Mouse (Mus musculus) ES-CJ7 (cell line): Measurements from ENCODE around the gene Acvrl1.

Source experiments
- DNase-seq: peaks from one replicate; pipeline ENCODE4 v3.0.0; 2011; ENCODE audit warnings: low read depth, low spot score

Gene Acvrl1

DNA sequence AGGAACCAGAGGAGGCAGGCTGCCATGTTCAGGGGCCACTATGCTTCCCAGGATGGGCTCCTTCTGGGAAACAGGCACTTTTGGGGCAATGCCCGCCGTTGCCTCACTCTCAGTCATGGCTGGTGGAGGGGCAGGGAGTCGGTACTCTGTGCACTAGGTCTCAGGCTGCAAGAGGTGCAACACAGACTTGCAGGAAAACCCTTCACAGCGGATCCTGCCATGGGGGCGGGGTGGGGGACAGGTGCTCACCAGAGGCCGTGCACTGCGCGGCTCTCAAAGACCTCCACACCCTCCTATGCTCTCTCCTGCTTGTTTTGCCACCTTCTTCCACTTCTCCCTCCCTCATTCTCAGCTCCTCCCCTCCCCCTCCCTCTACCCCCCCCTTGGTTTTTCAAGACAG is 14.3 kb downstream of the Acvrl1 start:
- no peak for DNase-seq

DNA sequence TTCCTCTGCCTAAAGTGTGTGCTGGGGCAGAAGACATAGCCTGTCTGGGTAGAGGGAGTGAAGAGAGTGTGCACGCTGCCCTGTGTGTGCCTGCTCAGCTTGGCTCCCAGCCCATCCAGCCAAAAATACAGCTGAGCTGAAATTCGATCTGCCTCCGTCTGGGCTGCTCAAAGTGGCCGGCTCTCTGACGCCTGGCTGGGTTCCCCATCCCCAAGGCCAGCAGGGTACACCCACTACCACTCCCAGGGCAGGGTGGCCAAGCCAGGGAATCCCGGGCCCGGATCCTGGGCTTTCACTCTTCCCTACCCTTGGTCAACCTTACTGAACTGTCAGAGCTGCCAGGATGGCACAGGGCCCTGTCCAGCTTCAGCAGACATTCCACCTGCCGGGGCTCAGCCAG is 15.2 kb downstream of the Acvrl1 start:
- no peak for DNase-seq

DNA sequence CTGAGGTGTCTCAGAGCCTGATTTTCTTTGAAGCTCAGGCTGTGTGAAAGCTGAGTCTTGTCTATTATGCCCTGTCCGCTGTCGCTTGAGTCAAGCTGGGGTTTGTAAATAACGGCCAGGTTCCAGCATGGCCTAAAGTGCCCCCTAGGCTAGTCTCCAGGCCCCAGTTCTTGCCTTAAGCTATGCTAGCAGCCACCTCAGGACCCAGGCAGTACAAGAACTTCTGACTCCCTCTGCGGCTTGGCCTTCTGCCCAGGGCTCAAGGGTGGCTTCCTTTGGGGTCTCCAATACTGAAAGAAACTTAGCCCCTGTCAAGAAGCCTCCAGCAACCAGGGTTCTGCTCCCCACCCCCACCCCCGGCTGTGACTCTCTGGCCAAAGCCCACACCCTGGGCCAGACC is 15.9 kb downstream of the Acvrl1 start:
- no peak for DNase-seq

DNA sequence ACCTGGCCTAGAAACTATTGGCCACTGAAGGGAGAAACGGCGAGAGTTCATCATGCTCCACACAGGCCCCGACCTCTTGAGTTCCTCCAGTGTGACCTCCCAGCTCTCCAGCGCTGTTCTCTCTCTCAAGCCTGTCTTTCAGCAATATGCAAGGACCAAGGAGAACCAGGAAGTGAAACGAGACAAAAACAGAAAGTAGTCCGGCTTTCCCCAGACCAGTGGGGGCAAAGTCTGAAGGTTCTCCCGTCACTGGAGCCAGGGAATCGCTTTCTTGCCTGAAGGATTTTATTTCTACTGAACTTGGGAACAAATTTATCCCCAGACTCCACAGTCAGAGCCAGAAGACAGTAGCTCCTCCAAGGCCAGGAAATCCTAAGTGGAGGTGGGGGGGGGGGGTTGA is 16.5 kb downstream of the Acvrl1 start:
- DNase-seq: no peak

DNA sequence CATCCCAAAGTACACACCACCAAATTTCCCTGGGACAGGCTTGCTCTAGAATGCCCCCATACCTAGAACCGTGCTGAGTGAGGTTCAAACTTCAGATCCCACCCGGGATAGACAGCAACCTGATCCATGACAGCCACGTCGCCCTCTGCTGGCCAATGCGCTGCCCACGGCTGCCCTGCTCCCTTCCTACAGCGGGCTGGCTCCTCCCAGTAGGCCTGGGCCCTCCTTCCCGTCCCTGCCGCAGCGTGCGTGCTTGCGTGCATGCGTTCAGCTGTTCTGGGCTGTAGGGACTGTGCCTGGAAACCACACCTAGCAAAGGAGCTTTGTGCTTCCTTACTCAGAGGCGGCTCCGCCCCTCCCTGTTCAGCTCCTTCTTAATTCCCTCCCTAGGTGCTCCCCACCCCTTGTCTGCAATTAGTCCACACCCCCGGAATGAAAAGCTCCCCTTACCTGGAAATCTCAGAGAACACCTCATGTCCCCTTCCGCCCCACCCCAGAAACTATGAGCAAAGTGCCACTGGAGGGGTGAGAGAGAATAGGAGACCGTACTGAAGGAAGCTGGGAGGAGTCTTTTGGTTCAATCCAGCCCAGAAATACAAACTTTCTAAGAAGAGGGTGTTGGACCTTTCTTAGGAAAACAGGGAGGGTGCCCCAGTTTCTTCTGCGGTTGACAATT is 17.2 kb downstream of the Acvrl1 start:
- DNase-seq: peak; percentile 96

DNA sequence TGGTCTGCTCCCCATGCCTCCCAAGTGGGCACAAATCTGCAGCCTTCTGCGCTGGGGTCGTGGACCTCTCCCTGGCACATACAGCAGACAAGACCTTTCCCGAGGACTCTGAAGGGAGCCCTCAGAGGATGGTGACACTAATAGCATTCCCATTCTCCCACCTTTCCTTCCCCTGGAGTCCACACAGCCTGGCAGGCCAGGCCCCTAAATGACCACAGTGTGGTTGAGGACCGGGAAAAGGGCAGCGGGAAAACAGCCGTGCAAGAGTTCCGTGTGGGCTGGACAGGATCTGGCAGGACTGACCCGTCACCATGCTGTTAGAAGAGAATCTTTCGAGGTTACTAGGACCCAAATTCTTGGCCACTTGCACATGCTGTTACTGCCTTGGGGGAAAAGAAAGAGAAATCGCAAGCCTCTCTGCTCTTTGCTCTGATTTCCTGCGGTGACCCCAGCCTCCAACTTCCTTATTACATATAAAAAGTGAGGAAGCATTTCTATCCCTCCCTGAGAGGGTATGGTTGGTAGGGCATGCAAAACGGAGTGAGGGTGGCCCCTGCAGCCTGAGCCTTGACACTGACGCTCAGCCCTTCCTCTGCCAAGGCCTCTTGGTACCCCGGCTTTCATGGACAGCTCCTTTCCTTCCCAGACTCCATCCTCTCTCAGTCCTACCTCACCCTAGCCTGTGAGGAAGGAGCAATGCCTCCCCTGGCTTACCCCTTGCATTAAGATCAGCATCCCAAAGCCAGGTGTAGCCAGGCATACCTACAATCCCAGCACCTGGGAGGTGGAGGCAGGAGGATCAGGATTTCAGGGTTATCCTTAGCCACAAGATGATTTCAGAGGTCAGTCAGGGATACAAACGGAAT is 18.0 kb downstream of the Acvrl1 start:
- DNase-seq: no peak

DNA sequence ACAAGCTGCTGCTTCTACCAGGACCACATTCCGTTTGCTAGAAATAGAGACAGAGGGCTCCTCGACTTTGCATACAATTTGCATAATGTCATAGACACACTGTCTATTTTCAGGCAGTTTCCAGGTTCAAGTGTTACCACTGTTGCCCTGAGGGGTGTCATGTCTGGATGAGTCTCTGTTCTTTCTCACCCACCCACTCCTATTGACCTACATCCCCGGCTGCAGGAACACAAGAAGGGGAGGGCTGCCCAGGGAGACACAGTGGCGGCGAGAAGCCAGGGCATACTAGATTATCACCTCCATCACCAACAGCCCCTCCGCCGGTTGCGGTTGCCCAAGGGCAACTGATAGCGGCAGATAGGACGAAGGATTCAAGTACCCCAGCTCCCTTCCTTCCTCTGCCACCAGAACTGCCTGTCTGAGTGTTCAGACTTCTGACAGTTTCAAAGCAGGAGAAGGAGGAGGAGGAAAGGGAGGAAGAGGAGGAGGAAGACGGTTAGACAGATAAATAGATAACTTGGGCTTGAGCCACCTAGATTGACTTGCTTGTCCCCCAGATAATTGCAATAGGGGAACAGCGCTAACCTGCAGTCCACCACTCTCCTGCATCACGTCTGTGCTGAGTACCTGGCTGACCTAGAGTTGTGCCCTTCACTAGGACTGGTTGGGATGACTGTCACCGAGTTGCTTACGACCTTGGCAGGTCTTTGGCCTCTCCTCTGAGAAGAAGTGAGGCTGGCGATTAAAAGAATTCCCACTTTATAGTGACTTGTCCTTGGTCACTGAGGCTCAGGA is 19.0 kb downstream of the Acvrl1 start:
- DNase-seq: no peak

DNA sequence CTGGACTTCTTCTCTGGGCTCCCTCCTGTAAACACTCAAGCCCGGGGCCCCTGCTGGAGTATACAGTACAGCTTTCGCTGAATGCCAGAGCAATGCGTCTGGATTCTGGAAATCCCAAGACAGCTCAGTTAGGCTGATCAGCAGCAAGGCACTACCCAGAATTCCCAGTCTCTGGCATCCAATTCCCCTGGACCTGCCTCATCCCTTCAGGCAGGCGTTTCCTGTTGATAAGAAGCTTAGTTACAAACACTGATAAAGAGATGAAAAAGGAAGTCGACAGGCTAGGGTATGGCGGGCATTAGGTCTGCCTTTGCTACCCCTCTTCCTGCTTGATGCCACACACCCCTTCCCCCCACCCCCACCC is 19.6 kb downstream of the Acvrl1 start:
- no peak for DNase-seq

DNA sequence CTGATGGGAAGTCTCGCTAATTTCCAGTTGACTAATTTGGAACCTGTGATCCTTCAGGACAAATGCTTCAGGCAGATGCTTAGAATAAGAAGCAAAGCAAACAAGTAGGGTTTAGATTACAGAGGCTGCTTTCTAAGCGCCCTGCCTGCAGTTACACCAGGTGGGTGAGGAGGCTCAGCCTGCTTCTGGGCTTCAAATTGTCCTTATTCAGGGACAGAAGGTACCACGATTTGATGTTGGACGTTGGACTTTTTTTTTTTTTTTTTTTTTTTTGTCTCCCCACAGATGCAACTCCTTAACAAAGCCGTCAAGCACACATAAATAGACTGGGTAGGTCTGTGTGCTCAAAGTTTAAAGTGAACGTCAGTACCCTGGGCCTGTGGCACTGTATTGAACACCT is 20.3 kb downstream of the Acvrl1 start:
- DNase-seq: peak; percentile 57

DNA sequence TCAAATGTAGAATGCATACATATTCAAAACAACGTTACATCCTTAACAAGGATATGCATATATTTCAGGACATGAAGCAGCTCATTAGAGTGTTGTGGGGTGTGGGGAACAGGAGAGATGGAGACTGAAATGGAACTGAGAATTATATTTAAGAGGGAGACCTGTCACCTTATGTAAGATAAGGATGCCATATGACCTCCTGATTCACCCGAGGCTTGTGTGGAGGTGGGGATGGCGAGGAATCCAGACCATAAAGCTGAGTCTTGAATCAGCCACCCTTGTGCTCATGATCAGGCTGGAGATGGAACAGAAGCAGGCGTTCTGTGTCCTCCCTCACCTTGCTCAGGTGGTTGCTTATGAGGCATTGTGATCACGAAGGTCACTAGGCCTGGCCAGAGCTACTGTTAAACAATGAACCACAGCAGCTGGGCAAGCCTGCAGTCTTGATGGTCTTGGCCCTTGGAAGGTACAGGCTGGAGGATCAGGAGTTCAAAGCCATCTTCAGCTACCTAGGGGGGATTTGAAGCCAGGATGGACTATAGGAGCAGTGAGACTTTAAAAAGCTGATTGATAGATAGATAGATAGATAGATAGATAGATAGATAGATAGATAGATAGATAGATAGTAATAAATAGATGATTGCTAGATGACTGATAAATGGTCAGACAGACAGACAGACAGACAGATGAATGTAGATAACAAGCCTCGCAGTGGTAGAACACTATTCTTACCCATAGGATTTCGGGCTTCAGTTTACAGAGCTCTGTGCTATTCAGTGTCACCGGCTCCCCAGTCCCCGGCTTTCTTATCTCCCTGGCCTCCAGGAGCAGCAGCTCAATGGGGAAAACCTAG is 23.3 kb downstream of the Acvrl1 start:
- no peak for DNase-seq

DNA sequence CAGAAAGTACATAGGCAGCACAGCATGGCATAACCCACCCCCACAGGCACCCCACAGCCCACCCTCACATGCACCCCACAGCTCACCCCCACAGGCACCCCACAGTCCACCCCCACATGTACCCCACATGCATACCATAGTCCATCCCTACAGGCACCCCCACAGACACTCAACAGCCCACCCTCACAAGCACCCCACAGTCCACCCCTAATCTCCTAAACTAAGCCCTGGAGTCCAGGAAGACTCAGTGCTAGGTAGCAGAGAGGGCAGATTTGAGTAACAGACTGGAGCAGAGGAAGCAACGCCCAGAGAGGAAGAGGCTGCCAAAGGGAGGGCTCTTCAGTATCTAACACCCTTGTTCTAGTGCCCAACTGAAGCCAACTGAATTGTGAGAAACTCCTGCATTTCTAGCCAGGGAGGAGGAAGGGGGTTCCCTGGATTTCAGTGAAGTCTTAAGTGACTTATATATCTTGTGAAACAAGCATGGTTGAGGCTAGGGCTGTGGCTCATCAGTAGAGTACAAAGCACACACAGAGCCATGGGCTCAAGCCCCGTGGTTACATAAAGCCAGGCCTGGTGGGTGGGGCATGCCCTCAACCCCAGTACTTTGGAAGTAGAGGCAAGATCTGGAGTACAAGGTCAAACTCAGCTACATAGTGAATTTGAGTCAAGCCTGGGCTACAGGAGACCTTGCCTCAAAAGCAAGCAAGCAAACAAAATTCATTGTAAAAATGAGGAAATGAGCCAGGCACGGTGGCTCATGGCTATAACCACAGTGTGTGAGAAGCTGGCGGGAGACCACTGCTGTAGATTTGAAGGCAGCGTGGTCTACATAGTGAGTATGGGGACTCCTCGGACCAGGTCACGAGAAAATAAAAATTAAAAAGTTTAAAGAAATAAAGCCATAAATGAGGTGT is 26.6 kb downstream of the Acvrl1 start:
- no peak for DNase-seq

DNA sequence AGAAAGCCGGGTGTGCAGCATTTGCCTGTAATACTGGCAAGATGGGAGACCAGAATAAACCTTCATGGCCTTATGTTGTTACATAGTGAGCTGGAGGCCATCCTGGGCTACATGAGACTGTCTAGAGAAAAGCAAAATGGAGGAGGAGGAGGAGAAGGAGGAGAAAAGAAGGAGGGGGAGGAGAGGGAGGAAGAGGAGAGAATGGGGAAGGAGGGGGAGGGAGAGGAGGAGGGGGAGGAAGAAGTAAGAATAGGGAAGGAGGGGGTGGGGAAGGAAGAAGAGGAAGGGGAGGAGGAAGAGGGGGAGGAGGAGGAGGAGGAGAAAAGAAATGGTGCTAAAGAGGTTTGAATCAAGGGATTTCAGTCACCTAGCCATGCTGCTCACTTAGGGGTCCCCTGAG is 31.8 kb downstream of the Acvrl1 start:
- DNase-seq: no peak

DNA sequence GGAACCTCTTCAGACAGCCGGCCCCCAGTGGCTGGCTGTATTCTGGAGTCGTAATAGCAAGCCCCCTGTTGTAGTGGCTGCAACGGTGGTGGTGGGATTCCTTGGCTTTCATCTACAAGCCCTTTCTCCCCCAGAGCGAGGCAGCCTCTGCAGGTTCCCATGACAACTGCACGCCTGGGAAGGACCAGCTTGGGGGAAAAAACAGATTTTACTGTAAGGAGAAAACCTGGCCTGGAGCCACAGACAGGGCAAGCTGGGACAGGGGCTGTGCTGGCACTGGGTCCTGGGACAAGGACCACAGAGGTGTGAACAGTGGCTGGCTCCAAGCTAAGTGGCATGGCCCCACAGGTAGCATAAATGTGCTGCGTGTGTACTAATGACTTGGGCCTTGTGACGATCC is 32.3 kb downstream of the Acvrl1 start:
- DNase-seq: no peak

DNA sequence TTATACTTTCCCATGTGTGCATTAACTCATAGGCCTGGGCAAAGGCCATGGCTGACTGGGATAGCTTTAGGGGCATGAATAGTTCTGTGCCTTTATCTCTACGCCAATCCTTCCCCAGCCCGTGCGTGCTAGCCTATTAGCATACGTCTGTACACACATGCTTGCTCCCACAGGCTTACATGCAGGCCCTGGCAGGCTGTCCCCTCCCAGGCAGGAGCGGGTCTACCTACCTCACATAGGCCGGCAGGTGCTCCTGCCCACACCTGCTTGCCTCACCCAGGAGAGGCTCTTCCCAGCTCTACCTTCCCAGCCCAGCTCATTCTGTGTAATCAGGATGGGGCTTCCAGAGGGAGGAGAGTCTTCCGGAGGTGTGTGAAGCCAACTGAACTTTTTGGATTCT is 33.2 kb downstream of the Acvrl1 start:
- no peak for DNase-seq

DNA sequence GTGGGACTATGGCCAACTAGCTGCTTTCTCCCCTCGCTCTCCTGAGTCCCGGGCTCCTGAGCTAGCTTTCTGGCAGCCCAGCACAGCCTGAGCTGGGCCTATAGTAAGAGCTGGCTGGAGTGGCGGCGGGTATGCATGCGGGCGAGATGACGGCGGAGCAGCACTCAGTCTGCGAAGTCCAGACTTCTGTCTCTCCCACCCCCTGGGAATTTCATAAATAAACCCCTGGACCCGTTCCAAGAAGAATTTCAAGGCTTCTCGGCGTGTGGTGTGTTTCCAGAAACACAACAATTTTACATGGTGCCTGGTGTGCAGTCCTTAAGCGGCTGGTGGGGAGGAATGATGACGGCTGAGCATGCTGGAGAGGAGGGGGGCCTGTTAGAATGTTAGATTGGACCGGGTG is 34.7 kb downstream of the Acvrl1 start:
- no peak for DNase-seq

DNA sequence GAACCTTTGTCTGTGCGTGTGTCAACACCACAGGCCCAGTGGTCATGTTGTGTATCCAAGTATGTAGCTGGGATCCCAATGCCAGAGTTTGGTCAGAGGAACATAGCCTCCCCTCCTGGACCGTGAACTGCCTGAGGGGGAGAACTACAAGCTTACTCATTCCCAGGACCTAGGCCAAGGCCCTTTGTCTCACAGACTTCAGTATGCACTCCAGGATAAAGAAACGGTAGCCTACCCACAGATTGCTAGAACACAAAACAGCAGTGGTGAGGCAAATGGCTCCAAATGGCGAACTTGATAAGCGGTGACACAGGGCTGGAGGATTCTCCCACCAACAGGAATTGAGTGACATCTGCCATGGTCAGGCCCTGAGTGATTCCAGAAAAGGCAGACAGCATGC is 35.5 kb downstream of the Acvrl1 start:
- DNase-seq: no peak

DNA sequence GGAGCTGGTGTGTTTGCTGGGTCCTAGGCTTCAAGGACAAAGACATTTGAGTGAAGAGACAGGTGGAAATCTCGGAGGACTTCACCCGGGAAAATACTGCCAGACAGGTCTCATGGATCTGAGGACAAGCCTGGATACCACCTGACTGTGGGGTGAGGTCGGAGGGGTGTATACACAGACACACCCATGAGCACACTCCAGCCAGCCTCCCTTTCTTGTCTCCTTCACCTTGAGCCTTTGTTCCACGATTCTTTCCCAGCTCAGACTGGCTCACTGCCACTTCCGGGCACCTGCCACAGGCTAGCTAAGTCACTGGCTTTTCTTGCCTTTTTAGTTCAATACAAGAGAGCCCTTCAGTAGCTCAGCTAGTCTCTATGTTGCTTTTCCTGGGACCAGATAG is 36.0 kb downstream of the Acvrl1 start:
- DNase-seq: peak; percentile 93

DNA sequence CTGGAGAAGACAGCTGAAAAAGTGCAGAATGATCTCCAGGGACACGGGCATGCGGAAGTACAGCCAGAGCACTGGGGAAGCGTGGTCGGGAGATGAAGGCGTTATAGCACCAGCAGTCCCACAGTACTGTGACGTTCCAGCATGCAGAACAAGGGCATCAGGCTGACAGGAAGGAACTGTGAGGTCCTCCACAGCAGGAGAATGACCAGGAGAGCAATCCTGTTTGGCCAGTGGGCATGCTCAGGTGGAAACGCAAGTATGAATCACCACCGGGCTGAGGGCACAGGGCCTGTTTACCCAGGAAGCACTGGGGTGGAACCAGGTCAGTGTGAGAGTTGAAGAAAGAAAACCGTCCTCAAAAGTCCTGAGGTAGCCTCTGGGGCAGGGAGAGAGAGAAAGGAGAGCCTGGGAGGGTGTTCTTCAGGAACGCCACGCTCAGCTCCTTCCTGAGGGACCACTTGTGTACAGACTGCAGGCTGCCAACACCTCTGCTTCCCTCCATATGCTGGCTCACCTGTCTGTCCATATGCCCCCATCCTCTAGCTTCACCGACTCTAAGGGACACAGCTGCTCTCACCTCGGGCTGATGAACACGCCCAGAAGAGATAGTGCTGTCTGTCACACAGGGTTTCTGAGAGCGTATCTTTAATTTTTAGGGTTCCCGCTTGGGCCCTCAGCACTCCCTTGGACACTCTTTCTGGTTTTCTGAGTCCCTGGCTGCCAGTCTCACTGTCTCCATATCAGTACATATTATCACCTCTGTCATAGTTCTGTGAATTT is 37.5 kb downstream of the Acvrl1 start:
- no peak for DNase-seq

DNA sequence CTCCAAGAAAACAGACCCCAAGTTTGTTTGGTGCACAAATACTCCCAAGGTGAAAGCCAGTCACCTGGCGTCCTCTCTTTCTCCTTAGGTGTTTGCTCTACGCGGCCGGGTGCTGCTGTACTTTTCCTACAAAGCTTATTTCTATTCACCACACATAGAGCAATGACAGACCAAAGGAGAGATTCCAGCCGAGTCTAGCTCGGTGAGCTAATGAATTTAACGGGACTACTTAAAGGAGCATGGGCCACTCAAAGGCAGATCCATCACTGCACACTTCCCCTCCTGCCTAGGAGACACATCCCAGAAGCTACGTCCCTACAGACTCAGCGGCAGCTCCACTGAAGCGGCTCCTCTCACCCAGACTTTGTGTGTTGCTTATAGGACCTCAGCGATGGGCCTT is 39.2 kb downstream of the Acvrl1 start:
- no peak for DNase-seq

DNA sequence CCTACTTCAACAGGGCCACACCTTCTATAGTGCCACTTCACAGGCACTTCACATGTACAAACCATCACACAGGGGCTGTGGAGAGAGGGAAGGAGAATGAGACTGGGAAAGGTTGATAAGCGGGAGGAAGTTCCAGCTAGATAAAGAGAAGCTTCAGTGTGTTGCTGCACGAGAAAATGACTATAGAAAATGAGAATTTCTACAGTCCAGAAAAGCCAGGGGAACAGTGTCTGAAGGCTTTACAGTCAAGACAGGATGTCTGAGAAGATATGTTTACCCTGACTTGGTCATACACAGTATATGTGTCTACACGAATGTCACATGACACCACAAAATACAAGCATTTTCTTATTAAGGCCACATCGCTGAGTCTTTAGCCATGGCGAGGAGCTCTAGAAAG is 41.6 kb downstream of the Acvrl1 start:
- DNase-seq: no peak
